Mouse (Mus musculus) bone marrow macrophage, adult 2 months (primary cell): Measurements from ENCODE around the gene Tm7sf2.

Experiments
- CTCF ChIP-seq: IDR thresholded peaks from 2 replicates; pipeline ENCODE4 v1.5.1; 2012; ENCODE audit warnings: low read depth, mild to moderate bottlenecking, low read length, moderate library complexity
- POLR2A ChIP-seq: IDR thresholded peaks from 2 replicates; pipeline ENCODE4 v1.6.1; 2012; ENCODE audit warnings: mild to moderate bottlenecking, low read depth, low read length, borderline replicate concordance

GRCm38 (mm10) chr19:6018142-6019089 is 49.8 kb downstream of the Tm7sf2 start:
- TF ChIP-seq CTCF (peak; percentile 98), POLR2A (no peak)
